Mouse (Mus musculus) adrenal gland, postnatal 10 days (tissue): ENCODE measurements at regions not wholly inside any gene's neighbourhood (a gene's known extent, or its start where the extent isn't known, plus 50 kb on each side); places are given as distances from the start of the nearest gene placed in this dataset.

ENCODE experiments used
- DNase-seq: peaks from one replicate; pipeline ENCODE4 v3.0.0; 2021; ENCODE audit warnings: mixed read lengths

GRCm38 (mm10) chr6:141141016-141141415 is 108.1 kb upstream of the Pde3a start:
- no peak for DNase-seq

- no peak for DNase-seq
These were observed 100.5 kb upstream of the Pde3a start for GRCm38 (mm10) chr6:141148417-141149169.

- DNase-seq = no peak
These were observed 99.7 kb upstream of the Pde3a start for GRCm38 (mm10) chr6:141149170-141149917.

- no peak for DNase-seq
These were observed 89.7 kb upstream of the Pde3a start for GRCm38 (mm10) chr6:141159326-141159725.

GRCm38 (mm10) chr6:141161626-141162233 is 87.3 kb upstream of the Pde3a start:
- DNase-seq = no peak

- no peak for DNase-seq
These were observed 81.8 kb upstream of the Pde3a start for GRCm38 (mm10) chr6:141167270-141167669.

- DNase-seq = no peak
These were observed 80.7 kb upstream of the Pde3a start for GRCm38 (mm10) chr6:141168356-141168755.

- DNase-seq = no peak
These were observed 65.3 kb upstream of the Pde3a start for GRCm38 (mm10) chr6:141183782-141184181.

GRCm38 (mm10) chr6:141188036-141188435 is 61.0 kb upstream of the Pde3a start:
- no peak for DNase-seq

- DNase-seq = no peak
These were observed 60.0 kb upstream of the Pde3a start for GRCm38 (mm10) chr6:141189093-141189492.

- DNase-seq = peak; percentile 57
These were observed 59.4 kb upstream of the Pde3a start for GRCm38 (mm10) chr6:141189701-141190100.

GRCm38 (mm10) chr6:141190383-141190782 is 58.7 kb upstream of the Pde3a start:
- peak; percentile 49 for DNase-seq

- DNase-seq = no peak
These were observed 51.6 kb upstream of the Pde3a start for GRCm38 (mm10) chr6:141197501-141197900.
